Mouse (Mus musculus): ENCODE data around the gene Izumo2. TPM values are rescaled to one million over a fixed set of nuclear protein-coding genes. Genes with fewer than 3 reads are reported as not detected.

The Izumo2 gene
- polyA plus RNA-seq (2014; fragmentation: Nextera tagmentation; extraction: Ambion mirVana), result not detected in 2 replicates

DNA sequence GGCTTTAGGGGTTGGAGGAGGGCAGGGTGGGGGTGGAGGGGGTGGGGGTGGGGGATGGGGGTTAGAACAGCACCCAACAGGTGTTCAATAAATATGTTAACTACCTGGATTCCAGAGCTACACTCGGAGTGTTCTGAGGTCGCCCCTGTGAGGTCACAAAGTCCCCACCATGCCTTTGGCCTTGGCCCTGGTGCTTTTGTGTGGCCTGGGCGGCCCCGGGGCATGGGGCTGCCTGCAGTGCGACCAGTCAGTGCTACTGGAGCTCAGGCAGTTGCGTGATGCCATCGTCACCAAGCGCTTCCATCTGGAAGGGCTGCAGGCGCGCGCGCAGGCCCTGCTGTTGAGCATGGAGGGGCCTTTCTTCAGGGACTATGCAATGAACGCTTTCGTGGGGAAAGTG, at the start of gene Izumo2:
Gene Izumo2, plus strand, starts transcription at position 169 of the 400 bp plus-strand sequence.
- Histone ChIP-seq H3K4me1 (ENCODE audit: insufficient read depth) (no peaks in the 10 kb centered on the region), H3K9ac (no peak within 1 kb of the TSS), H3K27ac (ENCODE audit: low read depth) (no peak within 1 kb of the TSS), H3K4me2 (no peak within 1 kb of the TSS), H3K36me3 (ENCODE audit: insufficient read depth) (no peaks in the 10 kb centered on the region), H3K27me3 (ENCODE audit: insufficient read depth, low read length) (no peaks in the 10 kb centered on the region), H3K4me3 (ENCODE audit: low read depth, low read length) (no peak within 1 kb of the TSS), H3K9me3 (ENCODE audit: low read depth, low read length) (no peaks in the 10 kb centered on the region)
- no peak for TF ChIP-seq CTCF (IDR thresholded peaks at IDR 0.05; ENCODE audit: low read depth)
- WGBS, result 68% methylated on average over 14 of the region's 14 CpGs
- no peak for DNase-seq
- no peak for ATAC-seq (ENCODE audit: insufficient read depth)

DNA sequence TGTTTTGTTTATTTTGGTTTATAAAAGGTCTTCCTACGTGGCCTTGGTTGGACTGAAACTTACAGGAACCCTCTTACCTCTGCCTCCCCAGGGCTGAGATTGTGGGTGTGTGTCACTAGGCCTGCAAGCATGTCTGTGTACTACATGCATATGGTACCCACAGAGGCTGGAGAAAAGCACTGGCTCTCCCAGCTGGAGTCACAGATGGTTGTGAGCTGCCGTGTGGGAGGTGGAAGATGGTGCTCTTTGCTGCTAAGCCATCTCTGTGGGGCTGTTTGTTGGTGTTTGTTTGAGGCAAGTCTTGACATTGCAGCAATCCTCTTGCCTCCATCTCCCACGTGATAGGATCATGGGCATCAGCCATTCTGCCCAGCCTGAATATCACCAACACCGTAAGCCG, 47.3 kb upstream of the Izumo2 start:
- no peaks in the 10 kb centered on the region for H3K4me1 ChIP-seq (ENCODE audit: insufficient read depth)
- no peaks in the 10 kb centered on the region for H3K36me3 ChIP-seq (ENCODE audit: insufficient read depth)
- H3K27me3 ChIP-seq (ENCODE audit: insufficient read depth, low read length), result no peaks in the 10 kb centered on the region
- TF ChIP-seq CTCF (IDR thresholded peaks at IDR 0.05; ENCODE audit: low read depth), result no peak
- H3K4me3 ChIP-seq (ENCODE audit: low read depth, low read length), result no peak overlapping the region
- no peak overlapping the region for H3K9ac ChIP-seq
- no peak overlapping the region for H3K4me2 ChIP-seq
- H3K9me3 ChIP-seq (ENCODE audit: low read depth, low read length), result no peaks in the 10 kb centered on the region
- ATAC-seq (ENCODE audit: insufficient read depth), result no peak
- 71% methylated on average over 5 of the region's 5 CpGs for WGBS
- H3K27ac ChIP-seq (ENCODE audit: low read depth), result no peak overlapping the region
- DNase-seq, result no peak

DNA sequence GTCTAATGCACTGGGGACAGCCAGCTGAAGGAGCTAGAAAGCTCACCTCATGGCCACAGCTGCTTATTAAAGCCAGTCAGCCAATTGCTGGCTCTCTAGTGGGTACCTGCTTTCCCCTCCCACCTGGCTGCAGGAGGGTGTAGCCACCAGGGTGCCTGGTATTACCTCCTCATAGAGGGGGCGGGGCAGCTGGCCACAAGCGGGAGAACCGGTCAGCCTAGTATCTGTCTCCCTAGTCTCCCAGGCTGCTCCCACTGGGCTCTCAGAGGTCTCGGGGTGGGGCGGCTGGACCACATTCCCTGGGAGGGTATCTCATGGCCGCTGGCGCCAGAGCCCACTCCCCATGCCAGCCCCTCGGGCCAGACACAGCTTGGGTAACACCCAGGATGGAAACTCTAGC, 46.4 kb upstream of the Izumo2 start:
- Histone ChIP-seq H3K27ac (ENCODE audit: low read depth) (peak overlapping the region; percentile 95), H3K9me3 (ENCODE audit: low read depth, low read length) (no peaks in the 10 kb centered on the region), H3K9ac (no peak overlapping the region), H3K4me2 (peak overlapping the region; percentile 42), H3K36me3 (ENCODE audit: insufficient read depth) (no peaks in the 10 kb centered on the region), H3K4me1 (ENCODE audit: insufficient read depth) (no peaks in the 10 kb centered on the region), H3K27me3 (ENCODE audit: insufficient read depth, low read length) (no peaks in the 10 kb centered on the region), H3K4me3 (ENCODE audit: low read depth, low read length) (no peak overlapping the region)
- ATAC-seq (ENCODE audit: insufficient read depth), result peak; percentile 91
- peak; percentile 75 for DNase-seq
- WGBS, result 7% methylated on average over 8 of the region's 8 CpGs
- no peak for TF ChIP-seq CTCF (IDR thresholded peaks at IDR 0.05; ENCODE audit: low read depth)

DNA sequence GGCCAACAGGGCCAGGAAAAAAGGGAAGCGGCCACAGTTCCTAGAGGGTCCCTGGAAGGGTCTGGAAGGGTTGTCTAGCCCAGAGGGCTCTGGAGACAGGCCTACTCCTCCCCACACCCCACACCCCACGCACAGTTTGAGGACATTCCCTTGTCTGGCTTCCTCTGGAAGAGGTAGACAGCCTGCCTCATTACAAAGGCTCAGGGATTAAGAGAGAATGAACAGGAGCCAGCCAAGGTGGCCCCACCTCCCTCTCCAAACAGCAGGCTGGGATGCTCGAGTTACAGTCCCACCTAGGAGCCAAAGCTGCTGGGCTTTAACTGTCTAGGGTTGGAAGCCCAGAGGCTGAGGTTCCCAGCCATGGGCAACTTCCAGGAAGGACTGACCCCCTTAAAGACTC, 46.0 kb upstream of the Izumo2 start:
- no peak for TF ChIP-seq CTCF (IDR thresholded peaks at IDR 0.05; ENCODE audit: low read depth)
- ATAC-seq (ENCODE audit: insufficient read depth), result peak; percentile 65
- Histone ChIP-seq H3K9me3 (ENCODE audit: low read depth, low read length) (no peaks in the 10 kb centered on the region), H3K27me3 (ENCODE audit: insufficient read depth, low read length) (no peaks in the 10 kb centered on the region), H3K4me3 (ENCODE audit: low read depth, low read length) (no peak overlapping the region), H3K9ac (no peak overlapping the region), H3K4me1 (ENCODE audit: insufficient read depth) (no peaks in the 10 kb centered on the region), H3K36me3 (ENCODE audit: insufficient read depth) (no peaks in the 10 kb centered on the region), H3K4me2 (peak overlapping the region; percentile 42), H3K27ac (ENCODE audit: low read depth) (peak overlapping the region; percentile 95)
- peak; percentile 31 for DNase-seq
- 17% methylated on average over 3 of the region's 3 CpGs for WGBS

DNA sequence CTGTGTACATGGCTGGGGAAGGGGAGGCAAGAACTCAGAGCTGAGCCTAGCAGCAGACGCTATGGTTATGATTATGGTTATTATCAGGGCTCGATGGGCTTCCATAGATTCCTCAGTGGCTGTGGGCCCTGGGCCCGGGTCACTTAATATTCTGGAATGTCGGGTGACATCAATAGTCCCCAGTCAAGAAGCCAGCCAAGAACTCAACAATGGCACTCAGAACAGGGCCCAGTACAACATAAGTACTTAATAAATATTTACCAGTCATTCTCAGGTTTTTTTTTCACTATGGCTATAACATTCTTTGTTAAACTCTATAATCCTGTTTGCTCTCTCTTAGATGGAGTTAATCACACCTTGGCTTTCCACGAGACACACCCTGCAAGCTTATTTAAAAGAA, 45.0 kb upstream of the Izumo2 start:
- TF ChIP-seq CTCF (IDR thresholded peaks at IDR 0.05; ENCODE audit: low read depth), result no peak
- Histone ChIP-seq H3K4me3 (ENCODE audit: low read depth, low read length) (no peak overlapping the region), H3K4me1 (ENCODE audit: insufficient read depth) (no peaks in the 10 kb centered on the region), H3K9ac (no peak overlapping the region), H3K4me2 (no peak overlapping the region), H3K36me3 (ENCODE audit: insufficient read depth) (no peaks in the 10 kb centered on the region), H3K9me3 (ENCODE audit: low read depth, low read length) (no peaks in the 10 kb centered on the region), H3K27me3 (ENCODE audit: insufficient read depth, low read length) (no peaks in the 10 kb centered on the region), H3K27ac (ENCODE audit: low read depth) (peak overlapping the region; percentile 69)
- WGBS, result 60% methylated on average over 5 of the region's 5 CpGs
- 0 out of 2 replicates have a peak, but pooled peaks have one; percentile 28 for ATAC-seq (ENCODE audit: insufficient read depth)
- peak; percentile 46 for DNase-seq

DNA sequence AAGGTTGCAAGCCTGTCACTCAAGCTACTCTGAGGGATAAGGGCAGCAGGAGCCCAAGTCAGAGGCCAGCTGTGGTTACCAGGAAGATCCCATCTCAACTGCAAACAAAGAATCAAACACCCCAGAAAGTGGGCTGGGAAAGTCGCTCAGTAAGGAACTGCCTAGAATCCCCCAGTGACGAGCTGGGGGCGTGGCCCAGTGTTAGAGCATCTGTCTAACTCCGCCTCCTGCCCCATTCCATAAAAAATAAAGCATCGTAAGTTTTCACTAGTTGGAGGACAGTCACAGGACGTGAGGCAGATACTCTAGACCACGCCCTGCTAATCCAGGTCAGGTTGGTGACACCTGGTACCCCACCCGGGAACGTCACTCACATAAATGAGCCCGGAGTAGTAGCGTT, 43.8 kb upstream of the Izumo2 start:
- Histone ChIP-seq H3K4me2 (no peak overlapping the region), H3K9ac (no peak overlapping the region), H3K4me3 (ENCODE audit: low read depth, low read length) (no peak overlapping the region), H3K36me3 (ENCODE audit: insufficient read depth) (no peaks in the 10 kb centered on the region), H3K4me1 (ENCODE audit: insufficient read depth) (no peaks in the 10 kb centered on the region), H3K27ac (ENCODE audit: low read depth) (no peak overlapping the region; the same call in 1 of the 2 replicates), H3K9me3 (ENCODE audit: low read depth, low read length) (no peaks in the 10 kb centered on the region), H3K27me3 (ENCODE audit: insufficient read depth, low read length) (no peaks in the 10 kb centered on the region)
- no peak for DNase-seq
- WGBS, result 35% methylated on average over 11 of the region's 11 CpGs
- TF ChIP-seq CTCF (IDR thresholded peaks at IDR 0.05; ENCODE audit: low read depth), result no peak
- ATAC-seq (ENCODE audit: insufficient read depth), result no peak

DNA sequence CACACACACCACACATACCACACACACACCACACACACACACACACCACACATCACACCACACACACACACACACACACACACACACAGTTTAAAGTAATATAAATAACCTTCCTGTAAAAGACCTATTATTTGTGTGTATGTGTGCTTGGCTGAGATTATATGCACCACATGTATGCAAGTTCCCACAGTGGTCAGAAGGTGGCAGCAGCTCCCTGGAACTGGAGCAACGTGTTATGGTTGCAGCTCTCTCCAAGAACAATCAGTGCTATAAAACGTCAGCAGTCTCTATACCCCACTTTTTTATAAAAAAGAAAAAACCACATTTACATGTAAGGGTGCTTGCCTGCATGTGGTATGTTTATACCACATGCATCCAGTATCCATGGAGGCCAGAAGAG, 42.1 kb upstream of the Izumo2 start:
- WGBS, result 69% methylated on average over 2 of the region's 2 CpGs
- H3K36me3 ChIP-seq (ENCODE audit: insufficient read depth), result no peaks in the 10 kb centered on the region
- peak; percentile 46 for TF ChIP-seq CTCF (IDR thresholded peaks at IDR 0.05; ENCODE audit: low read depth)
- H3K9ac ChIP-seq, result no peak overlapping the region
- H3K9me3 ChIP-seq (ENCODE audit: low read depth, low read length), result no peaks in the 10 kb centered on the region
- no peak overlapping the region for H3K4me2 ChIP-seq
- no peak for DNase-seq
- no peak overlapping the region for H3K27ac ChIP-seq (ENCODE audit: low read depth)
- H3K4me1 ChIP-seq (ENCODE audit: insufficient read depth), result no peaks in the 10 kb centered on the region; the same call in 1 of the 2 replicates
- no peak for ATAC-seq (ENCODE audit: insufficient read depth)
- H3K4me3 ChIP-seq (ENCODE audit: low read depth, low read length), result no peak overlapping the region
- H3K27me3 ChIP-seq (ENCODE audit: insufficient read depth, low read length), result peaks cover 9% of the 10 kb centered on the region

Measured in lung, embryonic 14.5 days (tissue).